In the genomic region with DNA sequence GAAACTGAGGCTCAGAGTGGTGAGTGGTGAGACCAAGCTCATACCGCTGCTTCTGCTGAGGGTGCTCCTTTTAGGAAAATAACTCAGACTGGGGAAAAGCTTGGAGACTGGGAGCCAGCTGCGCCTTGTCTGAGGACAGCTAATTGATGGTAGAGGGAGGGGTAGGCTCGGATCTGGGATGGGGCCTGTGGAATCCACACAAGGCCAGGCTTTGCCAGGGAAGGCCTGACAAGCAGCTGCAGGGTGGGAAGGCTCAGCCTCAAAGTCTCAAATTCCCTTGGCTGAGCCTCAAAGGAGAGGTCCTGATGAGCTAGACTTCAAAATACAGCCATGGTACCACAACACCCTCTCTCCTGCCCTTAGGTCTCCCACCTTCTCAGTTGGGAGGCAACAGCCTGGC, we compare ENCODE assay signal across 12 mouse cellular contexts. TPM values are rescaled to one million over a fixed set of nuclear protein-coding genes. Genes with fewer than 3 reads are reported as not detected.
A peak's percentile ranks its signal among the peaks of the same experiment; 100 is the strongest.
DNase-seq lines count a peak whose midpoint lies in the region; ATAC-seq lines count a peak whose summit lies in the region.
"Had no signal": no experiment of that assay in that cellular context is flagged by ENCODE, and none has a peak within 500 bp of the region (broad histone marks: within the 10 kb centered on the region; RNA-seq: fewer than 3 reads in every experiment).

No protein-coding gene starts in this region.

- no peak overlapping the region for H3K27ac ChIP-seq in forebrain, embryonic 16.5 days (ENCODE audit: low read length)
- no peak overlapping the region for H3K27ac ChIP-seq in forebrain, embryonic 10.5 days
- peak overlapping the region; percentile 30; the same call in 1 of the 2 replicates for H3K27ac ChIP-seq in hindbrain, embryonic 13.5 days
- H3K27ac ChIP-seq: layer of hippocampus, adult 2 months had no signal

- ATAC-seq in forebrain, embryonic 16.5 days: 0 out of 2 replicates have a peak, but pooled peaks have one; percentile 51
- no peak for ATAC-seq in hindbrain, embryonic 13.5 days (ENCODE audit: low FRiP score)
- ATAC-seq in CD4-positive, CD25-positive, alpha-beta regulatory T cell, adult 4 months: no peak
- ATAC-seq: Patski had no signal

- H3K4me1 ChIP-seq in forebrain, embryonic 16.5 days (replicated peaks; ENCODE audit: control insufficient read depth, insufficient read depth, low read length): peaks cover 7% of the 10 kb centered on the region
- H3K4me1 ChIP-seq in forebrain, embryonic 10.5 days: peaks cover 23% of the 10 kb centered on the region
- H3K4me1 ChIP-seq in hindbrain, embryonic 13.5 days (replicated peaks): peaks cover 44% of the 10 kb centered on the region

- intact Hi-C loops in gastrocnemius, postnatal 14 days (cut with DNase I; ENCODE audit: low total_unique reads): no loop called here

- H3K4me3 ChIP-seq in forebrain, embryonic 16.5 days (replicated peaks; ENCODE audit: low read length): no peak overlapping the region
- no peak overlapping the region for H3K4me3 ChIP-seq in forebrain, embryonic 10.5 days
- no peak overlapping the region for H3K4me3 ChIP-seq in hindbrain, embryonic 13.5 days
- H3K4me3 ChIP-seq: layer of hippocampus, adult 2 months had no signal

- DNase-seq in forebrain, embryonic 10.5 days (ENCODE audit: extremely low spot score, low spot score): no peak
- peak; percentile 62 for DNase-seq in kidney, postnatal 14 days
- DNase-seq in kidney, adult 11 months: no peak
- peak; percentile 49 for DNase-seq in mesoderm, embryonic 11.5 days (ENCODE audit: low read depth, low spot score)
- no peak for DNase-seq in gastrocnemius, postnatal 14 days
- DNase-seq: adrenal gland, postnatal 25 days; cerebellum, adult 8-10 months had no signal

- no peaks in the 10 kb centered on the region for H3K9me3 ChIP-seq in forebrain, embryonic 16.5 days (ENCODE audit: control insufficient read depth, low read length)
- H3K9me3 ChIP-seq in forebrain, embryonic 10.5 days: no peaks in the 10 kb centered on the region
- no peaks in the 10 kb centered on the region for H3K9me3 ChIP-seq in hindbrain, embryonic 13.5 days

- no peaks in the 10 kb centered on the region for H3K27me3 ChIP-seq in forebrain, embryonic 16.5 days (replicated peaks; ENCODE audit: control insufficient read depth, insufficient read depth, low read length)
- no peaks in the 10 kb centered on the region for H3K27me3 ChIP-seq in forebrain, embryonic 10.5 days (ENCODE audit: poor library complexity, severe bottlenecking)
- H3K27me3 ChIP-seq in hindbrain, embryonic 13.5 days: no peaks in the 10 kb centered on the region
- H3K27me3 ChIP-seq: Patski had no signal

- H3K4me2 ChIP-seq in forebrain, embryonic 16.5 days (ENCODE audit: low read length): no peak overlapping the region
- H3K4me2 ChIP-seq in hindbrain, embryonic 13.5 days: no peak overlapping the region

- no peak overlapping the region for H3K9ac ChIP-seq in forebrain, embryonic 16.5 days (replicated peaks; ENCODE audit: low read depth, low read length)
- no peak overlapping the region for H3K9ac ChIP-seq in hindbrain, embryonic 13.5 days

- 47% methylated on average over 3 of the region's 3 CpGs for WGBS in forebrain, embryonic 16.5 days
- 77% methylated on average over 3 of the region's 3 CpGs for WGBS in forebrain, embryonic 10.5 days
- 26% methylated on average over 3 of the region's 3 CpGs for WGBS in hindbrain, embryonic 13.5 days

- H3K36me3 ChIP-seq in forebrain, embryonic 16.5 days (ENCODE audit: control insufficient read depth, insufficient read depth): no peaks in the 10 kb centered on the region
- no peaks in the 10 kb centered on the region for H3K36me3 ChIP-seq in forebrain, embryonic 10.5 days (replicated peaks)
- no peaks in the 10 kb centered on the region for H3K36me3 ChIP-seq in hindbrain, embryonic 13.5 days

RNA-seq across cellular contexts. Expression of a gene that starts 36.9 kb away (rescaled TPM):
- polyA plus RNA-seq in forebrain, embryonic 16.5 days (2015; fragmentation: Nextera tagmentation; extraction: Ambion mirVana): 1.7 and 2.4 TPM in 2 replicates
- 1.7 and 2.0 TPM in 2 replicates for polyA plus RNA-seq in forebrain, embryonic 10.5 days (2016; fragmentation: Nextera tagmentation; extraction: Ambion mirVana)
- 1.8 and 1.9 TPM in 2 replicates for polyA plus RNA-seq in hindbrain, embryonic 13.5 days (2015; fragmentation: Nextera tagmentation; extraction: Ambion mirVana)
- polyA plus RNA-seq in CD4-positive, CD25-positive, alpha-beta regulatory T cell, adult 4 months (2017; shearing (Covaris generic)): 1 to 10 TPM; 1.8 to 2.1 TPM
- 1 to 10 TPM; 1.6 to 1.9 TPM for total RNA-seq in gastrocnemius, postnatal 14 days (2021)

Comparison
In these comparisons a context has a peak if more than half of its experiments do, and no peak if none do; other contexts are left out.
1. DNase-seq: peak in kidney, postnatal 14 days (single experiment) and mesoderm, embryonic 11.5 days (single experiment); none in forebrain, embryonic 10.5 days (single experiment), kidney, adult 11 months (single experiment) and gastrocnemius, postnatal 14 days (single experiment).